Mouse (Mus musculus) ES-CJ7 (cell line): Measurements from ENCODE around the gene Ropn1l.

ENCODE experiments used
- DNase-seq: peaks from one replicate; pipeline ENCODE4 v3.0.0; 2011; ENCODE audit warnings: low read depth, low spot score

Ropn1l gene

DNA sequence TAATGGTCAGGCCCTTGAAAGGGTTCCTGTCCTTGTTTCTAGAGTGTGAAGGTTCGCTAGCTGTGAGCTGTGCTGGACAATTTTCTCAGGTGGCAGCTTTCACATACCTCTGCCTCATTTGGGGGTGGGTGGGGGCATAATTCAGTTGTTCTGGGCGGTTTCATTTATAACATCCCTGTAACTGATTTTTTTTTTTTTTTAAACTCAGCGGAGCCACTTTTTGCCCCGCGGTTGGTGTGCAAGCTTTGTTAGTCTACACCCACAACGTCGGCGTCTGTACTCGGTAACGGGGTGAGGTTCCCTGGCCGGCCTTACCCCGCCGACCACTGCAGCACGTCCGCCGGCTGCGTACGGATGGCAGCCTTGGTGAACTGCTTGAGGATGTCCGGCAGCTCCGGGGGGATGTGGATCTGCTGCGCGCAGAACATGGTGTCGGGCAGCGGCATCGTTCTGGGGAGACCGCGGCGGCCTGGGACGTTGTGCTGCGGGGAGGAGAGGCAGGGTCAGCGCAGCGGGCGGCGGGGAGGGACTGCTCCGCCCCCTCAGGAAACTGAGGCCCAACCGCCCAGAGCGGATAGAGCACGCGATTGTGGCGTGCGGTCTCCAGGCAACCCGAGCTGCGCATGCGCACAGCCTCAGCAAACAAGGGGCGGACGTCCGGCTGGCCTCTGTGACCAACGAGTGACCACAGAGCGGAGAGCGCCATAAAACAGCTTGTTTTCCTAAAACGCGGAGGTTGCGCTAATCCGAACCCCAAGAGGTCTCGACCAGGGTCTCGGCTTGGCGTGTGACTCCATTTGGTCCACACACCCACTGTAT, at the start of gene Ropn1l:
TSS of gene Ropn1l (minus strand) at position 640 of the 819 bp plus-strand sequence.
- peak; percentile 76 for DNase-seq

DNA sequence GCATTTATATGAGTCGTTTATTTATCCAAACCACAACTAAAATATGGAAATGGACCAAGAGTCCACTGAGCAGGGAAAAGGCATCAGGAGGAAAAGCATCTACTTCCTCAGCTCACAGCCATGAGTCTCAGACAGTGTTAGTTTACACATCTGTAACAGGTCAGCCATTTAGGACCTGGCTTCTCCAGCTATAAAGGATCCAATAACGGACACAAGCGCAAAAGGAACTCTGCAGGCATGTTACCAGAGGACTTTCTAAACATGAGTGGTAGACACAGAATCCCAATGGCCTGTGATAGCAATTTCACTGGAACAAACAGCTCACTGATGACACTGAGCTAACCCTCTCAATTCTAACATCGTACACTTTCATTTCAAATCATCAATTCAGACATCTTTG, 49.5 kb upstream of the Ropn1l start:
- DNase-seq, result no peak

DNA sequence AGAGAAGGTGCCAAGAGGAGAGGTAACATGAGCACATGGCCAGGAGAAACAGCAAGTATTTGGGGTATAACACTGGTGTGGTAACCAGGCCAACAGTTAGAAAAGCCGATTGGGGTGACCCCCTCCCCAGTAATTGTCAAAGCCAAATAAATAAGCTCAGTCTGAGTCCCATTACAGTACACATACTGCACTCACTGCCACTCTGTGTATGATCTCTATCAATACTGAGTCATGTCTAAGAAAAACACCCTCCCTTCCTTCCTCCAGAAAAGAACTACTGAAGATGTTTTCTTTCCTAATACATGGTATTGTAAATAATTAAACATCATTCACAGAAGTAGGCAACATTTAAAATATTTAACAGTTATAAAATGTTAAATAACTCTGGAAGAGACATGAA, 48.8 kb upstream of the Ropn1l start:
- DNase-seq, result no peak

DNA sequence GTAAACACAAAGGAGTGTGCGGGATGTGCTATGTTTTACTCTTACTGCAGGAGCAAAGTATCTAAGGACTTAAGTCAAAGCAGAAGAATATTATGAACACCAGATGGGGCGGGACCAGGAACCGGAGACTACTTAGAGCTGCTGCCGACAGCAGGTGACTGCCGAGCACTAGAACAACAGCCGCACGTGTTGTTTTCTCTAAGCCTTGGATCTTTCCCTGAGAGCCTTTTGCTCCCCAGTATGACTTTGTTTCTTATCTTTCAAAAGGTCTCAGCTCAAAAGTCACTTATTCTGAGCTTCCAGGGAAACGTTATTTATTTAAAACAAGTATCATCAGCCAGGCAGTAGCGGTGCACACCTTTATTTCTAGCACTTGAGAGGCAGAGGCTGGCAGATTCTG, 41.3 kb upstream of the Ropn1l start:
- DNase-seq, result no peak

DNA sequence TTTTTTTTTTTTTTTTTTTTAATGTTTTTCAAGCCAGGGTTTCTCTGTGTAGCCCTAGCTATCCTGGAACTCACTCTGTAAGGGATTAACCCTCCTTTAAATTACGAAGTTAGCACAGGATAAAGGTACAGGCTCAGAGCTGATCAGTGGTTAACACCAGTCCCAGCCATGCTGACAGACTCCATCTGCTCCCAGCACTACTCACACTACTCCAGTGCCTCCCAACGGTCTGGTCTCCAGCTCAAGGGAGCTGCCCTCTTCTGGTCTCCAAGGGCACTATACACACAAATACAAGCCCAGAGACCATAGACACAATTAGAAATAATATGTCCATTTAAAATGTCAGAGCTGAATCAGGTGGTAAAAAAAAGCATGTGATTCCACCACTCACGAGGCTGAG, 40.8 kb upstream of the Ropn1l start:
- no peak for DNase-seq

DNA sequence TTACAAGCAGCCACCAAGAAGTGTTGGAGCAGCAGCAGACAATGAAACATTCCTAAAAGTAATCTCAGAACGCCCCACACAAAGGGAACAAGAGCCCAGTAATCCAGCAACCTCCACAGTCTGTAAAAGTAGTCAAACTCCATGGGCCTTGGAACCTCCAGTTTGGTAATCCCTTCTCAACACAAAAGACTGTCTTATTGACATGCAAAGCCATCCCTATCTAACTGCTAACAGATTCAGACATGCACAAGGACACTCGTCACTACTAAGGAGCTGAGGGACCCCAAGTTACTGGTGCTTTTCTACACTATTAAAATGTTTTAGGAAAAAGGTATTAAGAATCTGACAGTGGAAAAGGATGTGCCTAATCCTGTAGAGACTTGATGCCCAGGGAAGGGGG, 33.9 kb upstream of the Ropn1l start:
- no peak for DNase-seq

DNA sequence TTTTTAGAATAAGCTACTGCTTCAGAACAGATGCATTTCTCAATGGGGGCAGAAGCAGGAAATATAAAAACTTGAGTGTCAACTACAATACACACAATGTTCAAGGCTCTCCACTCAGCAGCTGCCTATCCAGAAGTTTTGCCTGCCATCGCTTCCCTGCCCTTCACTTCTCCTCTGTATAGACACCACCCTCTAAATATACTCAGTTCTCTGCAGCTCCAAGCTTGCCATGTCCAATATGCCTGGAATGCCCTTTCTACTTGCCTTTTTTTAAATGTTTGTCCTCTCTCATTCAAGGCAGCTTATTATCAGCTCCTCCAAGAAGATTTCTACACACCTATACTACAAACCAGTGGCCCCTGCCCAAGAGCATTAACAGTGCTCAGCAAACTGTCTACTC, 23.1 kb upstream of the Ropn1l start:
- DNase-seq, result no peak

DNA sequence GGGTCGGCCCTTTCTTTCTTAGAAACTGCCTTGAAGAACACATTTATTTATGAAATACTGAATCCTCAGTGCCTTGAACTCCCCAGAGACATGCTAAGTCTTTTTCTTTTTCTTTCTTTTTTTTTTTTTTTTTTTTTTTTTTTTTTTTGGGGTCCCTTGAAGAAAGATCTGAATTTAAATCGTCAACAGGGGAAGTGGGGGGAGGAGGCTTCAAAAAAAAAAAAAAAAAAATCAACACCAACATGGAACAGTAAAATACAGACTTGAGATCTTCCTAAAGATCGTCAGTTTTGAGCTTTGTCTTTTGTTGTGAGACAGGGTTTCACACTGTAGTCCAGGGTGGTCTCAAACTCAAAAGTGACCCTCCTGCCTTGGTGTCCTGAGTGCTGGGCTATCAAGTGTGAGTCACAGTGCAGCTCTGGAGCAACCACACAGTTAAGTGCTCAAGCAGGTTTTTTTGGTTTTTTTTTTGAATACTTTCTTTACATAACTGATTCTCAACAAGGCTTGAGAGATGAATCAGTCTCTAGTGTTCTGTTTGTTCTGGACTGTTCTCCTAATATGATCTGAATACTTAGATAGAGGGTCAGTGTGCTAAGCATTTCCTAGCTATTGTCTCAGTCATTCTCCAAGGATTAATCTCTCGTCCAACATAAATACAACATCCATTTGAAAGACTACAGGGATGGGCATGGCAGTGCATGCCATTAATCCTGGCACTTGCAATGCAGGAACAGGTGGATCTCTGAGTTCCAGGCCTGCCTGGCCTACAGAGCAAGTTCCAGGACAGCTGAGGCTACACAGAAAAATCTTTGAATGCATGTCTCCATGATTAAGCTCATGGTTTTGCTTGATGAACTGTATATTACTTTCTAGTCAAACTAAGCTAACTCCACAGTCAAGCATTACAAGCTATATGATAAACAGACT, 19.4 kb upstream of the Ropn1l start:
- no peak for DNase-seq

DNA sequence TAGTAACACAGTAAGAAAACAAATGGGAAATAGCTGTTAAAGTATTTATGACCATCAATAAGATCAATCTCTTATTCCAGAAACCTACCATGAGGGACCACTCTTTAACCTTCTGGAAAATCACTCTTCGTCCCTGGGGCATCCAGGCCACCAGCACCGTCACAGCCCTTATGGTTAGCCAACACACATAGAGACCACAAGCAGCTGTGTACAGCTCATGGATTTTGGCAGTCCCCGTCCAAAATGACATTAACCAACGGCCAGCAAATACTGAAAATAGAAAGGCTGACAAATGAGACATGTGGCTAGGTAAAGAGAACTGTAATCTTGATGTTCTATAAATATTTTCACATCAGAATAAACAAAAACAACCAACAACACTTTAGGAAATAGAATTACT, 18.0 kb upstream of the Ropn1l start:
- DNase-seq, result no peak

DNA sequence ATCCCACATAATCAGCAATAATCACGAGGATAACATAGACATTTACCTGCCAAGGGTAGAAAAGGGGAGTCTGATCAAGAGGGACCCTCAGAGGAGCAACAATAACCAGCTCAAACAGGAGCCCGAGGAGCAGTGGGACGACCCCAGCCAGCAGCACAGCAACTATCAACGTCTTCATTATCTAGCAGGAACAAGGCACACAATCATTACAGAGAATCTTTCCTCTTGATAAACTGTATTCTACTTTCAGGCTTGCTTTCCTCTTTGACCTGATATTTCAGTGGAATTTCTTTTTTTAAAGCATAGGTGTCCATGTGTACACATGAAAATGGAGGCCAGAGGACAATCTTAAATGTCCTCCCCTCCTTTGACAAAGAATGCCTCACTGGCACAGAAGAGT, 16.0 kb upstream of the Ropn1l start:
- no peak for DNase-seq

DNA sequence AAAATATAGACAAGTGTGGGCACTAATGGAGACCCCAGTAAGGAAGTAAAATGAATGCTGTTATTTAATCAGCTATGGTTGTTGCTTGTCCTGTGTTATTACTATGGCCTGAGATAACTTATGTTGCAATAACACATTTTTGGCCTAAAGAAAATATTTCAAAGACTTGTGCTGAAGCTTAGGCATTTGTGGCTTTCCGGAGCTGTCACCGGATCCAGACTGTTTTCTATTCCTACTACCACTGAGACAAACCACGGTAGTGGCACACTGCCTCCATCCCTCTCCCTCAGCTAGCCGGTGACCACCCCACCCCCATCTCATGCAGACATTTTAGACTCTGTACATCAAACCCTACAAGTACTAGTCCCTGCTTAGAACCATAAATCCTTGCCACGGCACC, 15.3 kb upstream of the Ropn1l start:
- DNase-seq, result no peak

DNA sequence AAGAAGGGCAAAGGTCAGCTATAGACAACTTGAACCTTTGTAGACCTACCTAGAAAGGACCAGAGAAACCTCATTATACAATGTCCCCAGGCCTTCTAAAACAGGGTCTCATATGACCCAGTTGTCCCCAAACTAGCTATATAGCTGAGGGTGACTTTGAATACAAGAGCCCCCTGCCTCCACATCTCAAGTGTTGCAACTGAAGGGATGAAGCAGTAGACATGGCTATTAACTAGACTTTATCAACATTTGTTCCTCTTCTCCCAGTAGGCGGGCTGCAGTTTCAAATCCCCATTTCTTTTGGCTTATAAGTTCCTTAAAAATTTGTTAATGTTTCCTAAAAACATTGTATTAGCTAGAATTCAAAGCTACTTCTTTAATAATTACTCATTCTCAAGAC, 13.2 kb upstream of the Ropn1l start:
- DNase-seq, result no peak

DNA sequence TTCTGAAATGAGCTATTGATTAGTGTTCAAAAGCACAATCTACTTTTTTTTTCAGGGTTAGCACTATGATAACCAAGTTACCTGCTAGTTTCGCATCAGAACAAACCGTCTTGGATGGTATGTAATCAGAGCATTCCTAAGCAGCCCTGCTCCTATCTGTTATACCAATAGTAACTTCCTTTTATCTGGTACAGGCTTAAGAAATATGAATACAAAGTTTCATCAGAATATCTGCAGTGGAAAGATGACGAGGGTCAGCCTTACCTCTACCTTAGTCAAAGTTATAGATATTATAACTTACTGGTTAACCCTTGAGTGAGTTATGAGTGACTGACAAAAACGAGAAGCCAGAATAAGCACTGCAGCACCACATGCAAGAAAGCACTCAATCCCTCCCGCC, 12.8 kb upstream of the Ropn1l start:
- DNase-seq, result no peak

DNA sequence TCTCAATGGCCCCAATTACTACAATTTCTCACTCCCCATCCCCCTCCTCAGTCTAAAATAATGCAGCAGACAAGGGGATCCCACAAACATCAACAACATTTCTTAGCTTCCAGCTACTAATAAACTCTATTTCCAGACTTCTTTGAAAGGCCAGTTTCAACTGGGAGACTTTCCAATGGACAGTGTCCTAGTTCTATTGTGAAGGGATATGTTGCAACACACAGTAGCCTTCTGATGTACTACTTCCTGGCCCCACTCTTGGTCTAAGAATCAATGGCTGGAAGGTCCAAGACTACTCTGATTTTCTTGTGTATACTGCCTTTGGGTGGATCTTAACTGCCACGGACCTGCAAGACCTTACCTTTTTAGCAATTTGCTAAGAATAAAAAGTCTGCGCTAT, 12.3 kb upstream of the Ropn1l start:
- DNase-seq, result no peak

DNA sequence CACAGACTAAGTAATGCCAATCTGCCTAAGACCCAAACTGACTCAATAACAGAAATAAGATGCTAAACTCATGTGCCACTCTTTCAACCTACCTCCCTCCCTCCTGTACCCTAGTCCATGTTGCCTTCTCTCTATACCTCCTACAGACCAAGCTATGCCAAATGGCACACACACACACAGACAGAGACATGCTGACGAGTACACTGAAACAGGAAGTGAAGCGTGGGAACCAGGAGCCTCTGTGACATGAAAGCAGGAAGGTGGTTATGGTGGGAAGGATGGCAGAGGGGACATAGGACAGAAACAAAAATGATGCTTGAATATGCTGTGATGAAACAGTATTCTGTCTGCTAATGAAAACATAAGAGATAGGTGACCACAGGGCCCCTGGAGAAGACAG, 7.0 kb upstream of the Ropn1l start:
- DNase-seq, result no peak

DNA sequence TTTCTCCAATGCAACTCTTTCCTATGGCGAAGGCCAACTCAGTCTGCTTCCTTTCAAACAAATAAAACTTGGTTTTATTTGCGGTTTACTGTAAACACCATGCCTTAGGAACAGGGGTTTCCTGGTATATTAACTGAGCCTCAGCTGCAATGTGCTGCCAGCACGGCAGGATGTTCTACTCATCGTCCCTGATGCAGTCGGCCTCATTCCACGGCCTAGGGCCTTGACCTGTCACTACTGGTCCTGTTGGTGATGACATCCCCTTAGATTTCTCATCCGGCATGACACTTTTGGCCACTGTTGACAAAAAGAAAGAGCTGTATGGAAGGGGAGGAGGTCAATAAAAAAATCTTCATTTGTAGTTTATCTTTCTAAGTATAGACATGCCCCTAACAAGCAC, 4.5 kb upstream of the Ropn1l start:
- DNase-seq, result no peak

DNA sequence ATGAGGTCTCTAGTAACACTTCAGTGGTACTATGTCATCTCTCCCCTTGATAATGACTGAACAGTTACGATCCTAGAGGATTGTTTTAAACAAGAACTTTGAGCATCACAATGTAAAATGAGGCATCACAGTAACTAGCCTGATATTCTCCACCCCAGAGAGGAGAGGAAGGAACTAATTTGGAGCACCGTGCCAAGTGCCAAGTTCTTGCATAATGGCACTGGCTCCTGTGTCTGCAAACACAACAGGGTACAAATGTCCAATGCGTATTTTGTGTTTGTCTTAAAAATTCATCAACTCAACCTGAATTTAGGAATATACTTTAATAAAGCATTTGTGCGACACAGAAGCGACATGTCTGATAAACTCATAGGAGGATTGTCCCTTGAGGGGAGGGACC, 2.8 kb upstream of the Ropn1l start:
- no peak for DNase-seq

DNA sequence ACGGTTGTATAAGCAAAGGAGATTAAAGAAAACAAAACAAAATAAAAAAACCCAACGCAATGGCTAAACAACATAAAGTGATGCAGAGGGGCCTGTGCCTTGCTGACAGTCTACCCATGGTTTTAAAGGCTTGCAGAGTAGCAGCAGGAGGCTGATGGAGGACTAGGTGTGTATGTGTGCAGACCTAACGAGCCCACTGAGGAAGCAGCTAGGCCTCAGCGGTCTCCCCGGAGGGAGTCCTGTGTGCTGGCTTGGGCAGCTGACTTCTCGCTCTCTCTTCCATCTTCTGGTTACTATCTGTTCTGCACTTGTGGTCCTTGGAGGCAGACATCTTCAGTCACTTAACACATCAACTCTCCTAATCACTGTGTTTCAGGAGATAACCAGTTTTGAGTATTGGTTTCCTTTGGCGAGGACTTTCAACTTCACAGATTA, 1.3 kb upstream of the Ropn1l start:
- DNase-seq, result no peak

DNA sequence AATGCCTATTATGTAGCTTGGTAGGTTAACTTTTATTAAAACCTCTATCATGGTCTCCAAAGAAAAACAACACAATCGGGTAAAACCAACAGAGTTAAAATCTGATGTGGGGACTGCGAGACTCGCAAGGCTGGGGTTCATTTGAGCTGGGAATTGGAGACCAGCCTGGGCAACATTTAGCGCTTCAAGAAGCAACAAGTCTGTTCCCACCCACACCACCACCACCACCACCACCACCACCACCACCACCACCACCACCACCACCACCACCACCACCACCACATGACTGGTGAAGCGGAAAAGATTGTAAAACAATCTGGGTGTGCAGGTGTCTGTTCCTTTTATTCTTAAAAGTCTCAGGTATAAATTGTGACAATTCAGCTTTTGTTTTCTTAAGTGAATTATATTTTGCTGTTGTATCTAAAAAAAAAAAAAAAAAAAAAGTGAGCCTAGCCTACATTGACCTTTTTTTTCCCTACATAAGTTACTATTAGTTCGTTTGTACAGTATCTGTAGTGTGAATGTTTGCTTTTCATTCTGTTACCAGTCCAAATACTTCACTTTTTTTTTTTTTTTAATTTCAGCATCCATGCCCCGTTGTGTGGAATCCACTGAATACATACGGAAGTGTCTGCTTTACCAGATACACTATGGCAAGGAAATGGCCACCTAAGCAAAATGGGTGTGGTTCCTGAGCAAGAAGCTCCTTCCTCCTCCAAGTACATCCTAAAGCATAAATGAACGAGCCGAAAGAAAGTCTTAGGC, 741 bp upstream of the Ropn1l start:
- no peak for DNase-seq

DNA sequence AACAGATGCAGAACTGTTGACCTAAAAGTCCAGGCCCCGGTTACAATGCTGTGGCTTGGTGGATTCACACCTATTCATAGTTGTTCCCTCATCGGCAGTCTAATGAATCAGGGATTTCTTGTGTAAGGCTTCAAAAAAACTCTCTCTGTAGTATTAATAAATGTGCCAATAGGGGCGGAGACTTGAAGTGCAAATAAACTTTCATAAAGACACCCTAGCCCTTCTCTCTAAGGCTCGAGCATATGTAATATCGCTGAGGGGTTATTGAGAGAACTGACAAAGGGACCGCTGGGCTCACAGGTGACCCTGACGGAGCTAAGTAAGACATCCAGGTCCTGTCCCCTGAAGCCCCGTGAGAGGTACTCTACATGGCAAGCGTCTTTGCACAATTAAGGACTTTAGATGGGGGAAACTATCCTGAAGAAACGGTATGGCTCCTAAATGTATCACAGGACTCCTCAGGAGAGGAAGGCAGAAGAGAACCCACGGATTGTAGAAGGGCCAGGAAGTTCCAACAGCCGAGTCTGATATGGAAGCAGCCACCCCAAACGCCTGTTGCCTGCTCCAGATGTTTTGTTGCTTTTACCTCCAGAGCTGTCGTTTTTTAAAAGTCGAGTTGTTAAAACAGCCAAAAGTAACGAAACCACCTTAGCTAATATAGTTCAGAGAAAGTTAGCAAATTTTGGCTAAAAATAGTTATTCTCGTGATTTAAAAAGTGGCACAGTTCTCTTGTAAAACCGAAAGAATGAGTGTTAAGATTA, 1.0 kb downstream of the Ropn1l start:
- DNase-seq, result no peak

DNA sequence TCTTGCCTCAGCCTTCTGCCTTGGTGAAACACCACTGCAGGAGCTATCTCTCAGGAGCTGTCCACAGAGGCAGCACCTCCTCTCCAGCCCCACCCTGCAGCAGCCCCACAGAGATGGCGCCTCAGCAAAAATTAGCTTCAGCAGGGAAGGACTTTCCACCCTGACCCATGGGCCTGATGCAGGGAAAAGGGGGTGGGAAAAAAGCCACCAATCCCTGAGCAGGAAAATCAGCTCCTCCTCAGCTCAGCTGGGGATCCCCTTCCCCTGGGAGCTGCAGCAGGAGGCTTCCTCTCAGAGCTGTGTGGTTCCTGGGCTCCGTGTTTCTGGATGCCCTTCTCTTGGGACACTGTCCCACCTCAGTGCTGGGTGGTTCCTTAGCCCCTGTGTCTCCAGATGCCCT, 3.8 kb downstream of the Ropn1l start:
- peak; percentile 12 for DNase-seq
